Mouse (Mus musculus) lung, postnatal 25 days (tissue): ENCODE measurements around the gene Adamtsl3.

Experiments used
- DNase-seq: peaks from one replicate; pipeline ENCODE4 v3.0.0; 2022; ENCODE audit warnings: low spot score

Adamtsl3 gene

DNA sequence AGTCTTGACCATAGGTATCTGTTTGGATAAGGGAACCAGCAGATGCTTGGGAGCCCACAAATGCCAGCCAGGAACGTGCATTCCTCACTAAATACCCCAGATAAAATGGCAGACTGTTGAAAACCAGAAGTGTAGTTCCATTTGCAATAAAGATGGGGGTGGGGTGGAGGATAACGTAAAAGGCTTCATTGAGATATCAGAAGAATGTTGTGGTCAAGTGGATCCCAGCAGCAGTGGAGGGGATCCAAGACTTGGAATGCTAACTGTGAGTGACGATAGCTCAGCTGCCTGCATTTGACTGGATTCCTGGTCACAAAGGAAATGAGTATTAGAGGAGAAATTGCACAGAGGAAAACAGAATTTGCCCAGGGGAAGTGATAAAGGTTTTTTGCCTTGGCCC, 87.1 kb downstream of the Adamtsl3 start:
- peak; percentile 7 for DNase-seq

GRCm38 (mm10) chr7:82423602-82424001, 88.1 kb downstream of the Adamtsl3 start:
- no peak for DNase-seq

GRCm38 (mm10) chr7:82424281-82424680, 88.8 kb downstream of the Adamtsl3 start:
- DNase-seq = no peak

GRCm38 (mm10) chr7:82425374-82425773, 89.9 kb downstream of the Adamtsl3 start:
- peak; percentile 7 for DNase-seq

GRCm38 (mm10) chr7:82429447-82429846, 94.0 kb downstream of the Adamtsl3 start:
- DNase-seq = no peak

DNA sequence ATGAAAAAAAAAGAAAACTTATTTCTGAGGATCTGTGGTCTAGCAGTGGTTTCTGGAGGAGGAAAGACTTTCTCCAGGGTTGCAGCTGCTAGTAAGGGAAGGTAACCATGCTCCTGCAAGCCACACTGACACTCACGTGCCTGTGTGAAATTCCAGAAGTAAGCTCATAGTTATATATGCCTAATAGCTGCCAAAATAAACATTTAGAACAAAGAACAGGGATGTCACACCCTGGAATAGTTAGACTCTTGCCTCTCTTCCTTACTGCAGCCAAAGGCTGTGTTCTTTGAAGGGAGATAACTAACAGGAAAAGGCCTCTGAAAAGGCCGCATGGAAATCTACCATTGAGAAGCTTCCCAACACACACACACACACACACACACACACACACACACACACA, 96.1 kb downstream of the Adamtsl3 start:
- no peak for DNase-seq

DNA sequence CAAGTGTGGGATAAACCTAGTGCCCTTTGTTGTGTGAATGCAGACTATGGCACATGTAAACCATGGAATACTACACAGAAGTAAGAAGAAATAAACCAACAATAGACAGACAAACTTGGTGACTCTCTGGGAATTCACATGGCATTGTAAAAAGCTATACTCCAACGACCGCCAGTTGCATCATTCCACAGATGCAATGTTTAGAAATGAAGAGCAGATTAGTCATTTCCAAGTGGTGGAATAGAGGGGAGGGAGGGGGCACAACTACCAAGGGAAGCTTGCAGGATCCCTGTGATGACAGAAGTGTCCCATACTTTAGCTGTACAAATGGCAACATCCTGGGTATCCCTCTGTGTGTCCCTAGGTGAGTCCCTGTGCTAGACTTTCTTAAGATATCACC, 97.7 kb downstream of the Adamtsl3 start:
- DNase-seq = no peak

DNA sequence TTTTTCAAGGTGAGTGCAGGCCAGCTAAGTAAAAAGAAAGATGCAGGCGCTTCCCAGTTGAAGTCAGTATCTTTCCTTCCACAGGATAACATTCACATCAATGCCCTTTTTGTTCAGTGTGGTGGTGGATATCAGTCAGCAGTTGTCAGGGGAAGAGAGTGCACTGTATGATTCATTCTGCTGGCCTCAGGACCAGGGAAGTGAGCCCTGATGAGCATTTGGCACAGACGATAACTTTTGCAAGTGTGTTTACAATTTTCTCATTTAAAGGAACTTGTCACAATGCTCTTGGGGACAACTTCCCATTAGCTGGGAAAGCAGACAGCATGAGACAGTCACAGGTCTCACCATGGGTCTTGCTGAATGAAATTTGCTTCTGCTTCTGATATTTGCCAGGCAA, 122.9 kb downstream of the Adamtsl3 start:
- DNase-seq = no peak

DNA sequence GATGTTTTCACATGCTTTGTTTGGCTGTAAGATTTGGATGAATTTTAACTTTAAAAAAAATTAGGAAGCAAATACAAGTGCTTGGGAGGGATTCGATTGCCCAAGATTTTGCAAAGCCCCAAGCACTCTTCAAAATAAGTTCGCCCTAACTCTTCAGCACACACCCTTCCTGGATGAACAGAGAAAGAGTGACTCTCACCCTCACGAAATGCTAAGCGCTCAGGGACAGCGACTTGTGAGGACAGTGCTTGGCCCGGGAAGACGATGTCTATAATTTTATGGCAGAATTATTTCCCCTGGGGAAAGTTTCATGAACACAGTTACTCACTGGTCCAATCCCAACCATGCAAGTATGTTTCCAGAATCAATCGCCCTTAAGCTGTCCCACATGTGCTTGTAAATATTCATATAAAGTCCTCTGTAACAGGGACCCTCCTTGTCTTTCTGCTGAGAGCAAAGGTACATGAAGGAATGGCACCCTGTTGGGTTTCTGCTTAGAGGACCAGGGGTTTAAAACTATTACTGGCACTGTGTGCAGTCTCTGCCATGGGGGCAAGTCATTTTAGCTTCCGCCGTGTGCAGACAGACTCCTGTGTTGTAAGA, 127.5 kb downstream of the Adamtsl3 start:
- no peak for DNase-seq

DNA sequence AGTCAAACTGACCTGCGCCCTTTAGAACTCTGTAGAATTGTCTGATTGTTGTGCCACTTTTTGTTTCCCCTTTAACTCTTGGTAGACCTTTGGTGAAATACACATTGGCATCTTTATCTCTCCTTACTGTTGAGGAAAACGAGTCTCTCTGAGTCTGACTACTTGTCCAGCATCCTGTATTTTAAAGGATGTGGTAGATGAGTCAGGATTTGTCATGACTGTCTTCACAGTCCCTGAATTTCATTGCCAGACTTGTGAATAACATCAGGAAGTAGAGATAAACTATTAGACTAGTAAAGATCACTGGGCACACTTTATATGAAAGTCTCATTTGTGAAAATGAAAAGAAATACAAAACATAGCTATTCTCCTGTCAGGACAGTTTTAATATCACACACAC, 128.9 kb downstream of the Adamtsl3 start:
- DNase-seq = no peak

DNA sequence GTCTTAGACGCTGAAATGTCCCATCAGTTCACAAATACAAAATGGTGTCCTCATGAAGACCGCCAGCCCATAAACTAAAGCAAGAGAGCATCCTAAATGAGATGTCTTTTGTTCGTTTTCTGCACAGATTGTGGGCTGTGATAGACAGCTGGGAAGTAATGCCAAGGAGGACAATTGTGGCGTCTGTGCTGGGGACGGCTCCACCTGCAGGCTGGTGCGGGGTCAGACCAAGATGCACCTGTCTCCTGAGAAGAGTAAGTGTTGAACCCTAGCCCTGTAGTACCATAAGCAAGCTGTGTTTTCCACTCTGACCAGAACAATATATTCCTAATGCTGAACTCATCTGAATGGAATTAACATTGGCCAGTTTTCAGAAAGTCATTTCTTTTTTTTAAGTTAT, 129.9 kb downstream of the Adamtsl3 start:
- no peak for DNase-seq

DNA sequence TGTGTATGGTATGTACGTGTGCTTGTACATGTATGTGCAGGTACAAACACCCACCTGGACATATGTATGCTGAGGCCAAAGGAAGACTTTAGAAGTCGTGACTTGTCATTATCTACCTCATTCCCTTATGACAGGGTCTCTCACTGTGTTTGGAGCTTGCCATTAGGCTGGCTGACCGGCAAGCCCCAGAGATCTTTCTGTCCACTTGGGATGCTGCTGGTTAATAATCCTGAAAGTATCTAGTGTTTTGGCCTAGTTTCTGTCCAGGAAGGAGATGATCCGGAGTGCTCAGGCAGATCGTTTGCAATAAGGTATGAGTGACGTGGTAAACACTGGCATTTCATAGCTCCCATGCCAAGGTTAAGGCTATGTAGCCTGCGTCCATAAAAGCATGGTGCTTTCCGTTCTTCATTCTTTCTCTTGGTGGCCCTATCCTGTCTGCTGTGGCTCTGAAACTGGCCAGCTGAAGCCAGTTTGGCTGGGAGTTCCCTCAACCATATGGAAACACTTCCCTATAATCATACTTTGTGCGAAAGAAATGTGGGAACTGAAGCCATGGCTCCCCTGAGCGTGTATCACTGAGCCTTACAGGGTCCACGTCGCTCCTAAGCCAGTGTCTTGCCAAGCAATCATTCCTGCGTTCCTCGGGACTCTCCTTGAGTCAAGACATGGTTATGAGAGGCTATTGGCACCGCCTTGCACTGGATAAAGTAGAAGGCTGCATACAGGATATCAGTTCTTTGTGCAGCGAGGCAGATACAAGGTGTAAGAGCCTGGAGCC, 141.1 kb downstream of the Adamtsl3 start:
- DNase-seq = no peak

- DNase-seq = no peak
Measured at GRCm38 (mm10) chr7:82478461-82478860, 143.0 kb downstream of the Adamtsl3 start.

DNA sequence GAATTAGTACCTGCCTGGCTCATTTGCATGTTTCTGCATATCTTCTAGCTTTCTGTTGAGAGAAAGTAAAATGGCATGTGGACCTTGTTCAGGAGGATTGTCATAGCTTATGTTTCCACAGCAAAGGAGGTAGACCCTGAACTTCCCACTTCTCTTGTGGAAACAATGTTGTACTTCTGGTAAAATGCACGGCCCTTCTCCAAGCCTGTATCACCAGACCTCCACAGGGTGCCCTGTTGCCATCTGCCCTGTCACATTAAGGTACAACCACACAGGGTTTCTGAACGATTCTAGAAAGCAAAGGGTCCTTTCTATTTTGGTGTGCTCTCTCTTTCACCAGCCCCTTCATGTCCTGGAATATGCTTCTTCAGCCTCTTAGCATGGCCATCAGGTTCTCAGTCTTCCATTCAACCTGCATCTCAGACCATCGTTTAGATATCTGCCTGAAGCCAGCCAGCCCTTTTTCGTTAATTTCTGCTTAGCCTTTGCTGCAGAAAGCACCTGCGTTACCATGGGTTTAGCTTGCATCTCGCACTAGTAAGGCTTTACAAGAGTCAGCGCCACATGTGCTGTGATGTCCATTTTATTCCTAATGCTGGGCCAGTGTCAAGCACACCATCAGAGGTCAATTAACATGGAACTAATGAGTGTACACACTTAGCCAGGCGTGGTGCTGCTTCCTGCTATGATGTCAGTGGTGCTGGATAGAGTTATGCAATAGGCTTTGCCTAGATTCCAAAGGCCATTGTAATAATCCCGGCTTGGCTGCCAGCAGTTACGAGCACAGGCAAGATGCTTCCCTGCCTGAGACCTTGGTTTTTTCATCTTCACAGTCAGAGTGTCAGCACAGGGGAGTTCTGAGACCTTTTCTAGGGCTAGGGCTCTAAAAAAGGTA, 143.6 kb downstream of the Adamtsl3 start:
- peak; percentile 43 for DNase-seq

- DNase-seq = no peak
Measured at GRCm38 (mm10) chr7:82483426-82483825, 147.9 kb downstream of the Adamtsl3 start.

GRCm38 (mm10) chr7:82484834-82485233, 149.3 kb downstream of the Adamtsl3 start:
- no peak for DNase-seq

DNA sequence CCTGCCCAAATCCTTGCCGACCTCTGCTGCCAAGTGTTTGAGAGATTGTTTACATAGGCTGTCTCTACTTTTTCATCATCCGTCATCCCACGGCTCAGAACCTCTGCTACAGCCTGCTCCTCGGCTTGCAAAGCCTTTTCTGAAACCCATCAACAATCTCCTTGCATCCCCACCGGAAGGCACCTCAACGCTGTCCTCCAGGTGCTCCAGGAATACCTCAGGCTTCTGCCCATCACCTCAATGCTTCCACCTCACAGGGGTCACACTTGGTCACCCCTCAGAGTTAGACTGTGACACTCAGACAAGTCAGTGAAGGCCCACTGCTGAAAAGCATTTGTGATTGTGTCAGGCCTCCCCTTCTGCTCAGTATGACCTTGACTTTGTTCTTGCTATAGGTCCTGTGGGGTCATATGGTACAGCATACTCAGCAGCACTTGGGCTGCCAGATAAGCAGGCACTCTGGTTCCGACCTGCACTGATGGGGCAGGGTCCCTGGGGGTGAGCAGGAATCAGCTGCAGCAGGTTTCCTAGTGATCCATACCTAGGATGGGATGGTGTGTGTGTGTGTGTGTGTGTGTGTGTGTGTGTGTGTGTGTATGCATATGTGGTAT, 150.0 kb downstream of the Adamtsl3 start:
- no peak for DNase-seq

DNA sequence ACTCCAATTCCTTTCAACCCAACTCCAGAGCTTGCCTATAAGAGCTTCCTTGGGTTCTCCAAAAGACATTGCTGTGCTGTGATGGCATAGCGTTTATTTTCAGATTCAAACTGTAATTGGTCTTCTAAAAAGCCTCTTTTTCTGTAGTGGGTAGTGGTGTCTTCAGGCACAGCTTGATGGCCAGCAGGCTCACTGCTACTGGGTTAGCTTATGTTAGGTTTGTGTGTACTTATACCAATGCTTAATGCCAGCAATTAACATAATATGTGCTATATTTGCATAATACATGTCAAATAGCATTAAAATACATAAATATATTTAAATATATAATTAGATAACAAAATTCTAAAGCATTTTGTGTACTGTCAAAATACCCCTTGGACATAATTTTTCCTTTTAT, 155.5 kb downstream of the Adamtsl3 start:
- no peak for DNase-seq

DNA sequence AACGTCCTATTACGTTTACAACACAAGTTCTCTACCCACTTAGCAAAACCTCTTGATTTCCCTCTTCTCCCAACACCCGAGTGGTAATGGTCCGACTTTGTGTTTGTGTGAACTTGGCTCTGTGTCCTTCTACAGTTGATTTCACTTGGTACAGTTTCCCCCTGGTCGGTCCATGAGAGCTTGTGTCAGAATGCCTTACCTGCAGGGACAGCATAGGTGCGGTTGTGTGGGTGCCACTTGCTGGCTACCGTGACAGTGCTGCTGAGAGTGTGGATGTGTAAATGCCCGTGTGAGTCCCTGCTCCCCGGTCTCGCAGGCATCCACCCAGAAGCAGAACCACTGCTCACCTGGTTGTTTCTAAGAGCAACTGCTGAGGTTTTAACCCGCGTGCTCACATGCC, 157.4 kb downstream of the Adamtsl3 start:
- no peak for DNase-seq

DNA sequence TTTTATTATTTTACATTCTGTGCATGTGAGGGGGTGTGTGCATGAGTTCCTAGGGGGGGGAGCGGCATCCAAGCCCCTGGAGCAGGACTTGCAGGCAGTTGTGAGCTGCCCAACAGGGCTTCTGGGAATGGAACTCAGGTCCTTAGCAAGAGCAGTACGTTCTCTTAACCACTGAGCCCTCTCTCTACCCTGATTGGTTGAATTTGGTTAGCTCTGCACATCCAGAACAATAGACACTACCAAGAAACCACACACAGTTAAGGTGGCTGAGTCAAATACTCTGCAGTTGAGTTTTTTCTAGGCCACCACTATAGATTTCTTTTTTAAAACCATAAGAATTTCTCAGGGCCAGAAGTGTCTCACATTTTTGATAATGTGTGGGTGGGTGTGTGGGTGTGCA, 158.7 kb downstream of the Adamtsl3 start:
- DNase-seq = no peak

DNA sequence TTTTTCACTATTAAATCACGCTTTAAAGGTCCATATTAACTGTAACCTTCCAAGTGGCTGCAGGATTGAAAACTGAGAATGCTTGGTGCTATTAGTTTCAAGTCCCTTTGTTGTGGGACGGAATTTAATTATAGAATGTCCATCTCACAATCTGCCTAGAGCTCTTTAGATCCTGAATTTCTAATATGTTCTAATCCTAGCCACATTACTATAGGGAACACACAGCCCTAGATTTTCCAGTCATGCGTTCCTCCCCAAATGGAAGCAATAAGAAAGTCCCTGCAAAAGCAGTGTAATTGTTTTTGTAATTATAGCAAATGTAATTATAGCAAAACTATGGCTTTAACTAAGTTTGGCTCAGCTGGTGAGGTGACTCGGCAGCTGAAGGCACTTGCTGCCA, 161.6 kb downstream of the Adamtsl3 start:
- DNase-seq = no peak

DNA sequence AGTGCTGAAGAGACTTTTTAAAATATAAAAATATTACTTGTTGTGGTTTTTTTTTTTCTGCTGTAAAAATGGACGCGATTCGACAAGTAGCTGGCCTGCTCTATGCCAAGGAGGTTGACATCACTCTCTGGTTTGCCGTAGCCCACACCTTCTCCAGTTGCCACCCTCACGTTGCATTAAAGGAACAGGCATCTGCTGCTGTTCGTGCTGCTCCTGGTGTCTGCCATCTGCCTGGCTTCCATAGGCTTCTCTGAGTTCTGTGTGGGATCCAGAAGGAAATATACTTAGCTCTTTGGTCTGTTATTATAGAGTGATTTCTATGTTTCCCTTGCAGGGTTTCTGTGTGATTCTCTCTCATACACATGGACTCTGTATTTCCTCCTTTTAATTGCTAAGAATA, 165.8 kb downstream of the Adamtsl3 start:
- DNase-seq = no peak
